Mouse (Mus musculus): ENCODE results near the gene Cd4. TPM values are rescaled to one million over a fixed set of nuclear protein-coding genes. Genes with fewer than 3 reads are reported as not detected.

The Cd4 gene
- polyA plus RNA-seq, 1 experiment from 2014 or later: 0.09 TPM

DNA sequence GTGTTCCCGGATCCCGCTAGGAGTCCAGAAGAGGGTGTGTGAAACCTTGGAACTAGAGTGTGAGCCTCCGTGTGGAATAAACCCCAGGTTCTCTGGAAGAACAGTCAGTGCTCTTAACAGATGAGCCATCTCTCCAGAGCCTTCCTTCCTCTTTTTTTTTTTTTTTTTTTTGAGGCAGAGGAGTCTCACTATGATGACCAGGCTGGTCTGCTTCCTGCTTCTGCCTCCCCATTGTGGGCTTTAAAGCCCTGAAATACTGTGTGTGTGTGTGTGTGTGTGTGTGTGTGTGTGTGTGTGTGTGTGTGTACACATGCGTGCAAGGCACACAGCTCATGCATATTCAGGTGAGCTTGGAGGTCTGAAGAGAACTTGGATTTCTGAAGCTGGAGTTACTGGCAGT is 33.5 kb upstream of the Cd4 start:
- Histone ChIP-seq H3K9me3 (no peaks in the 10 kb centered on the region), H3K27me3 (no peaks in the 10 kb centered on the region), H3K36me3 (no peaks in the 10 kb centered on the region), H3K9ac (no peak overlapping the region), H3K27ac (peak overlapping the region; percentile 100), H3K4me1 (peaks cover 36% of the 10 kb centered on the region), H3K4me2 (replicated peaks) (no peak overlapping the region), H3K4me3 (no peak overlapping the region)
- WGBS: 75% methylated on average over 4 of the region's 4 CpGs
- ATAC-seq (ENCODE audit: insufficient number of reproducible peaks, insufficient read depth, low FRiP score, low TSS enrichment): no peak

DNA sequence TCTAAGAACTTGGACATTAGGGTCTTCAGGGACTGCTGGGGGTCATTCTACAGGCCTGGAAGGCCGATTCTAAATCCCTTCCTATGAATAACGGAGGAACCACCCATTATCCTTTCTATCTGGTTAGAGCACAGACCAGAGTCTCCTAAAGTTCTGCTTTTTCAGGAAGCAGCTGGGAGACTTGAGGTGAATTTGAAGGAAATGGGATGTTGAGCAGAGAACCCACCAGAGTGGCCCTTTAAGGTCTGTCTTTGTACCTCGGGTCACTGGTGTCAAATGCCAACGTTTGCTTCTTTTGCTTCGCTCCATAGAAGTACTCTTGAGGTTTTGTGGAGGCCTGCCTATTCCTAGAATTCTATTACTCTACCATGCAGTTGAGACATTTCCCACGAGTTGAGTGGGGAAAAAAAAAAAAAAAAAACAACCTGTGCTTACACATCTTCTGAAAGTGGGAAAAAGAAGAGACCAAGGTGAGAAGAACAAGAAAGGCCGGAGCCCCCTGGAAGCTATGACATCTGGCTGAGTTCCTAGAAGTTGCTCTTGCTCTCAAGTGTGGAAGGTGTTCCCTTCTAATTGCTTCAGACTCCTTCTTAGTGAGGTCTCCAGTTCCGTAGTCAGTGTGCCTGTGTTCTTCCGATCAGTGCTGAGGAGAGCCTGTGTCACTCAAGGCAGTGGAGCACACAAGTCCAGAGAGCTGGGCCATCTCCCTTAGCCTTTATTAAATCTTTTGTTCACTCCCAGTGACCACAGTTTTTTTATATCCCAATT is 32.5 kb upstream of the Cd4 start:
- Histone ChIP-seq H3K9me3 (no peaks in the 10 kb centered on the region), H3K9ac (peak overlapping the region; percentile 33), H3K27me3 (no peaks in the 10 kb centered on the region), H3K27ac (peak overlapping the region; percentile 100), H3K36me3 (no peaks in the 10 kb centered on the region), H3K4me2 (replicated peaks) (peak overlapping the region; percentile 99), H3K4me3 (peak overlapping the region; percentile 93), H3K4me1 (peaks cover 40% of the 10 kb centered on the region)
- 30% methylated on average over 9 of the region's 9 CpGs for WGBS
- no peak for ATAC-seq (ENCODE audit: insufficient number of reproducible peaks, insufficient read depth, low FRiP score, low TSS enrichment)

DNA sequence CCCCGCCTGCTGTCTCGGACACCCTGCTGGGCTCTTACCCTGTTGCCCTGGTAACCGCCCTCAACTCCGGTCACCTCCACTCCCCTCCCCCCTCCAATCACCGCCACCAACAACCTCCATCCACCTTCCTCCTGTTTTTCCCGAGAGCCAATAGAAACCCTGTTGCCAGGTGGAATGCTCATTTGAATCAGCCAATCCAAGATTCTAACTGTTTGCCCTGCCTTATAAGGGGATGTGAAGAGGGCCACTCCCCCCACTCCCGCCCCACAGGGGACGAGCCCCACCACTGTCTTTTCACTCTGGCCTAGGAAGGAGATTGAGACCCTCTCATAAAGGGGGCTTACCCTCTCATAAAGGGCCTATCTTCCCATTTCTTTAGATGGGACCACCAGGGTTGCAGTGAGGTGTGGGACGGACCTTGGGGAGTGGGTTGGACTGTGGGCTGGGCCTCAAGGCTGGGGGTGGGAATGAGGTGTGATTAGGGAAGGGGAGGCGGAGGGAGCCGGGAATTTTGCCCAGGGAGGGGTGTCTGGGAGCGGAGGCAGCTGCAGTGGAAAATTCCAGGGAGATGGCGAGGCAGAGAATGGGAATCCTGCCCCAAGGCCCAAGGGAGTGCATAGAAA is 31.8 kb upstream of the Cd4 start, which contains the start of gene Ptms:
Gene Ptms (minus strand): TSS at position 409 of the 623 bp plus-strand sequence.
- Histone ChIP-seq H3K4me3 (peak within 1 kb of the TSS; percentile 93), H3K27ac (peak within 1 kb of the TSS; percentile 100), H3K36me3 (peaks cover under 1% of the 10 kb centered on the region), H3K9ac (peak within 1 kb of the TSS; percentile 33), H3K27me3 (no peaks in the 10 kb centered on the region), H3K4me1 (peaks cover 43% of the 10 kb centered on the region), H3K9me3 (no peaks in the 10 kb centered on the region), H3K4me2 (replicated peaks) (peak within 1 kb of the TSS; percentile 99)
- WGBS: 1% methylated on average over 13 of the region's 13 CpGs
- ATAC-seq (ENCODE audit: insufficient number of reproducible peaks, insufficient read depth, low FRiP score, low TSS enrichment): peak; percentile 87

GRCm38 (mm10) chr6:124918890-124919627 is 31.0 kb upstream of the Cd4 start:
- no peak for ATAC-seq (ENCODE audit: insufficient number of reproducible peaks, insufficient read depth, low FRiP score, low TSS enrichment)
- Histone ChIP-seq H3K27ac (peak overlapping the region; percentile 100), H3K36me3 (peaks cover 8% of the 10 kb centered on the region), H3K4me3 (peak overlapping the region; percentile 93; the same call in 1 of the 2 replicates), H3K4me1 (peaks cover 47% of the 10 kb centered on the region), H3K9me3 (no peaks in the 10 kb centered on the region), H3K9ac (peak overlapping the region; percentile 36), H3K27me3 (no peaks in the 10 kb centered on the region), H3K4me2 (replicated peaks) (peak overlapping the region; percentile 99)
- 21% methylated on average over 13 of the region's 14 CpGs for WGBS

DNA sequence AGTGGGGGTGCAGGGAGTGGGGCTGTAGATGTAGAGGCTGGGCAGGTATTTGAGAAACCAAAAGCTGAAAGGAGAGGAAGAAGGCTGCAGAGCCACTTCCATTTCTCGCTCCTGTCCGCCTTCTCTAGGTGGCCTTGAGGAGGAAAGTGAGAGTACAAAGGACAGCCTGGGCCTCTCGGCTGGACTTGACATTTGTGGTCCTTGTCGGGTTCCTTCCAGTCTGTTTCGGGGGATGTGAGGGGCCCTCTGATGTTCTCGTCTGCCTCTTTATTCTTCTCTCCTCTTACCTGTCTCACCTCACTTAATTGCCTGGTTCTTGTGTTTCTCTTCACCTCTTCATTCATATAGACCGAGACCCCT is 30.3 kb upstream of the Cd4 start:
- Histone ChIP-seq H3K4me1 (peaks cover 47% of the 10 kb centered on the region), H3K4me2 (replicated peaks) (peak overlapping the region; percentile 99), H3K9ac (peak overlapping the region; percentile 36), H3K36me3 (peaks cover 16% of the 10 kb centered on the region), H3K9me3 (no peaks in the 10 kb centered on the region), H3K4me3 (peak overlapping the region; percentile 93), H3K27me3 (no peaks in the 10 kb centered on the region), H3K27ac (peak overlapping the region; percentile 100)
- WGBS: 5% methylated on average over 7 of the region's 7 CpGs
- ATAC-seq (ENCODE audit: insufficient number of reproducible peaks, insufficient read depth, low FRiP score, low TSS enrichment): no peak

- peak; percentile 76 for ATAC-seq (ENCODE audit: insufficient number of reproducible peaks, insufficient read depth, low FRiP score, low TSS enrichment)
- Histone ChIP-seq H3K4me1 (peaks cover 47% of the 10 kb centered on the region), H3K36me3 (peaks cover 20% of the 10 kb centered on the region), H3K9ac (peak overlapping the region; percentile 100), H3K9me3 (no peaks in the 10 kb centered on the region), H3K4me2 (replicated peaks) (peak overlapping the region; percentile 99), H3K27ac (peak overlapping the region; percentile 100), H3K4me3 (peak overlapping the region; percentile 93), H3K27me3 (no peaks in the 10 kb centered on the region)
- under 1% methylated on average over 84 of the region's 89 CpGs for WGBS
Measured at GRCm38 (mm10) chr6:124917518-124918330, 29.7 kb upstream of the Cd4 start.

- H3K9ac ChIP-seq: peak overlapping the region; percentile 100
- H3K27ac ChIP-seq: peak overlapping the region; percentile 100
- no peaks in the 10 kb centered on the region for H3K27me3 ChIP-seq
- H3K4me1 ChIP-seq: peaks cover 47% of the 10 kb centered on the region
- H3K4me3 ChIP-seq: peak overlapping the region; percentile 93
- H3K36me3 ChIP-seq: peaks cover 20% of the 10 kb centered on the region
- WGBS: under 1% methylated on average over 63 of the region's 67 CpGs
- H3K9me3 ChIP-seq: no peaks in the 10 kb centered on the region
- H3K4me2 ChIP-seq (replicated peaks): peak overlapping the region; percentile 99
- peak; percentile 25 for ATAC-seq (ENCODE audit: insufficient number of reproducible peaks, insufficient read depth, low FRiP score, low TSS enrichment)
Measured at GRCm38 (mm10) chr6:124916695-124917517, 28.9 kb upstream of the Cd4 start.

DNA sequence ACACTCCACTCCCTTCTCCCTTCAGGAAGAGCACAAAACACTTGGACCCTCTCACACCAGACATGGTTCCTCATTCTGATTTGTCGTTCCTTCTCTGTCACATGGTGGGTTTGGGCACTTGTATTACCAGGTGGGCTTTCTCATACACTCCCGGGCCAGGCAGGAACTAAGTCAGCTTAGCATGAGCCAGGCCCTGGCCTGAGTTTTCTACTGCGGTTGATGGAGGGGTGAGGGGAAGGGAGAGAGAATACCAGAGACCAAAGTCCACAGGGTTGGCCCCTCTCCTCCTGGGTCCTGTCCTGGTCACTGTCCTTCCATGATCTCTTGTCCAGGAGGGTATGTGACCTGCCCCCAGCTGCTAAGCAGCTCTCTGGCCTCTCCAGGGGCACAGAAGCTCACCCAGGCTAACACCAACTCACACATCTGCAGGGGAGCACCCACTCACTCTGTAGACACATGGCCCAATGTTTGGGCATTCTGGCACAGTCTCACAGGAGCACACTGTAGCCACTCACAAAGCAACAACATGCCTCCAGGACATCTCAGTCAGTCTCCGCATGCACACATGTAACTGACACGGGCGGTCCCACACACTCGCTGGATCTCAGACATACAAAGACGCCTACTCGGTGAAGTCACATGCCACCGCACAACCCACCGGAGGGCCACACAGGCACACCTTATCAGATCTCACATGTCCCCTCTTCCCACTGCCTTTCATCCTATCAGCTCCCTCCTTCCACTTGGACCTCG is 28.1 kb upstream of the Cd4 start:
- Histone ChIP-seq H3K27me3 (0 out of 2 replicates have a peak, but pooled peaks cover under 1% of the 10 kb centered on the region), H3K4me1 (peaks cover 49% of the 10 kb centered on the region), H3K9ac (peak overlapping the region; percentile 100), H3K4me3 (peak overlapping the region; percentile 93), H3K27ac (peak overlapping the region; percentile 100), H3K4me2 (replicated peaks) (peak overlapping the region; percentile 99), H3K36me3 (peaks cover 20% of the 10 kb centered on the region), H3K9me3 (no peaks in the 10 kb centered on the region)
- ATAC-seq (ENCODE audit: insufficient number of reproducible peaks, insufficient read depth, low FRiP score, low TSS enrichment): no peak
- 4% methylated on average over 12 of the region's 12 CpGs for WGBS

DNA sequence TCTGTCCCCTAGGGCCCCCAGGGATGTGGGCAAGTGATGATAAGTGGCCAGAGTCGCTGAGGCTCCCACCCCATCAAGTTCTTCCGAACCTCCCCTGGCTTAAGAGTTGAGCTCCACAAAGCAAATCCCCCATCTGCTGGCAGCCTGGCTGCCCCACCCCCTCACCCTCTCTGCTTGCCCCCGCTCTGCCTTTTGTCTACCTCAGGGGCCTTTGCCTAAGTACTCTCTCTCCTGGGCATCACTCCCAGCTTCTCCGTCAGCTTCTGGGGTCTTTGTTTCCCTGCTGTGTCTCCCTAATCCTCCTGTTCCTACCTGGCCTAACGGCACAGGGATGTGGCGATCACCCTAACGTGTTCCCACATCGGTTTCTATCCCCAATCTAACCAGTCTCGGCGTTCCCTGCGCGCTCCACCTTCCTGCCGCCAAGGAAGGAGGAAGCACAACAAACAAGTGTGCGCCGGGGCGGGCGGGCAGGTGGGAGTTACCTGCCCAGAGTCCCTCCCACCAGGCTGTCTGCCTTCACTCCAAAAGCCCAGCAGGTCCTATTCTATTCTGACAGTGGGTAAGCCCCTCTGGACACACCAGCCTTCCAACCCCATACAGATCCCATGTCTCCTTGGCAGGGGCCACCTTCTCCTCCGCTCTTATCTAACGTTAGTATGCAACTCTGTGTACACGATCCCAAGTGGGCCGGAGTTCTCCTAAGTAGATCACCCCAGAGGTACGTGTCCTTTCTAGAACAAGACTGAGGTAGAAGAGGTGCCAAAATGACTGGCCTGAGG is 27.3 kb upstream of the Cd4 start:
- Histone ChIP-seq H3K9ac (peak overlapping the region; percentile 100), H3K36me3 (peaks cover 20% of the 10 kb centered on the region), H3K27ac (peak overlapping the region; percentile 100; the same call in 1 of the 2 replicates), H3K4me2 (replicated peaks) (peak overlapping the region; percentile 99), H3K9me3 (no peaks in the 10 kb centered on the region), H3K4me1 (peaks cover 48% of the 10 kb centered on the region), H3K4me3 (peak overlapping the region; percentile 93), H3K27me3 (peaks cover 9% of the 10 kb centered on the region)
- ATAC-seq (ENCODE audit: insufficient number of reproducible peaks, insufficient read depth, low FRiP score, low TSS enrichment): no peak
- WGBS: 12% methylated on average over 22 of the region's 22 CpGs

Data from embryonic facial prominence, embryonic 12.5 days (tissue).